Mouse (Mus musculus) megakaryocyte-erythroid progenitor cell, adult 5-6 weeks (primary cell): ENCODE data around the gene Ighmbp2. TPM values are rescaled to one million over a fixed set of nuclear protein-coding genes. Genes with fewer than 3 reads are reported as not detected.

Experiments
- ATAC-seq: replicated peaks from 2 replicates; pipeline ENCODE4 v1.8.0; 2016; ENCODE audit warnings: mild to moderate bottlenecking, inconsistent platforms; ENCODE audit not compliant: severe bottlenecking, poor library complexity, low FRiP score, low TSS enrichment
- total RNA-seq, 2 experiments: library from RNA; stranded (forward) in 1 of 2; stranded (reverse) in 1 of 2; fragments of 200-1000, 215-1000 nt in 1 of 2; fragments of >200 nt in 1 of 2; fragmentation: Nextera tagmentation in 1 of 2; gene quantifications; 2 replicates each; pipeline ENCODE4 v1.2.3; 2014 to 2017

Ighmbp2 gene
- total RNA-seq (2014; fragmentation: Nextera tagmentation) (5.5 and 8.3 TPM in 2 replicates), total RNA-seq (2017) (7.3 and 7.9 TPM in 2 replicates)

DNA sequence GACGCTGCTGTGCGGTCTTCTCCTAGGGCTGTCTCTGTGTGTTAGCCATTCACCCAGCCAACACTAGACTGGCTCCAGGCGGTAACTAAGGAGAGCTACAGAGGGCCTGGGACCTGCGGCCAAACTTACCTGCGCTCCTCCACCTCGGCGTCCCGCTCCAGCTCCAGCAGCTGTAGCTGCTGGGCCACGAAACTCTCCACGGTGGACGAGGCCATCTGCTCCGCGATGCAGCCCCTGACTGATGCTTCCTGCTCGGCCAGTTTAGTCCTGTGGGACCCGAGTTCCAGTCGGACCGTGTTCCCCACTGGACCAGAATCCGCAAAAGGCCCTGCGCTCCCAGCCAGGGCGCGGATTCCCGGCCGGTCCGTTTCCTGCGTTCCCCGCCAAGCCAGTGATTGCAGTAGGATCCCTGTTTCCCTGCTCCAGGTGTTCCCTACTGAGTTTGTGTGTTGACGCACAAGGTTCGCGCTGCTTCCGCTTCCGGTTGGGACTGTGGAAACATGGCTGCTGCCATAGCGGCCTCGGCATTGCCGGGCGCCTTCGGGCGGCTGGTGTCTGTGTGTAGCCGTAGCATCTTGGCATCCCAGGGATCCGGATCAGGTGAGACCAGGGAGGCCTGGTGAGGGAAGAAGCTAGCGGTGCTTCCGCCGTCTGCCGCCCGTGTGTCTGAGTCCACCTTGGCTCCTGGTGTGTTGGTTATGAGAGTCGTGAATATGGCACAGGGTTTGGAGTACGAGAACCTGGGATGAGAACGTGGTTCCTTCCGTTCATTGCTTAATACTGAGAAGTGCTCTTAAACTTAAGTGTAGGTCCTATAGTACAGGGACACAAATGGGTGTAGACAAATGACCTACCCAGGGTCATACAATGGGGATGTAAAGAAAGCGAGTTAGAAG lies at the start of gene Ighmbp2, which contains the start of gene Mrpl21:
Gene Ighmbp2, minus strand, starts transcription at position 446 of the 896 bp plus-strand sequence.
Gene Mrpl21, plus strand, starts transcription at position 330 of the 896 bp plus-strand sequence.
- peak; percentile 86 for ATAC-seq

- no peak for ATAC-seq
Measured at GRCm38 (mm10) chr19:3326479-3327047, 43.7 kb upstream of the Ighmbp2 start.

- no peak for ATAC-seq
Measured at GRCm38 (mm10) chr19:3325771-3326478, 43.1 kb upstream of the Ighmbp2 start.

- peak; percentile 23 for ATAC-seq
Measured at GRCm38 (mm10) chr19:3324931-3325711, 42.3 kb upstream of the Ighmbp2 start.

- ATAC-seq: peak; percentile 13; the same call in 1 of the 2 replicates
Measured at GRCm38 (mm10) chr19:3324271-3324811, 41.5 kb upstream of the Ighmbp2 start.

- ATAC-seq: no peak
Measured at GRCm38 (mm10) chr19:3323753-3324270, 41.0 kb upstream of the Ighmbp2 start.

- peak; percentile 57 for ATAC-seq
Measured at GRCm38 (mm10) chr19:3323201-3323621, 40.4 kb upstream of the Ighmbp2 start.

- ATAC-seq: peak; percentile 39
Measured at GRCm38 (mm10) chr19:3322261-3322969, 39.6 kb upstream of the Ighmbp2 start, which contains the start of gene Cpt1a. Gene Cpt1a (plus strand): TSS chr19:3322334.

DNA sequence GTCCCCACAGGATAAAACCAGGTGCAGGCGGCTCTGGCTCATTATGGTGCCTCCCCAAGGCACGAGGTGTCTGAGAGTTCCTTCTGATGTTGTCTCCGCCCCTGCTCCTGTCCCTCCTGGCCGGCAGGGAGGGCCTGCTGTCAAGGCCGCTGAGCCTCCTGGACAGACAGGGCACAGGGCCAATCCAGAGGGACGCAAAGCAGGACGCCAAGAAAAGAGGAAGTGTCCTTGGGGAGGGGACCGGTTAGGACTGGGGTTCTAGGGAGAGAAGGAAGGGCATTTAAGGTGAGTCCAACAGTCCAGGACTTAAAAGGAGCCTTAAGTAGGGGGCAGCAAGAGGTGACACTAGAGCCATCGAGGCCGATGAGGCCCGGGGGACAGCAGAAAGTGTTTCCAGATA lies 38.8 kb upstream of the Ighmbp2 start:
- no peak for ATAC-seq

GRCm38 (mm10) chr19:3320801-3321200 lies 38.0 kb upstream of the Ighmbp2 start:
- no peak for ATAC-seq

DNA sequence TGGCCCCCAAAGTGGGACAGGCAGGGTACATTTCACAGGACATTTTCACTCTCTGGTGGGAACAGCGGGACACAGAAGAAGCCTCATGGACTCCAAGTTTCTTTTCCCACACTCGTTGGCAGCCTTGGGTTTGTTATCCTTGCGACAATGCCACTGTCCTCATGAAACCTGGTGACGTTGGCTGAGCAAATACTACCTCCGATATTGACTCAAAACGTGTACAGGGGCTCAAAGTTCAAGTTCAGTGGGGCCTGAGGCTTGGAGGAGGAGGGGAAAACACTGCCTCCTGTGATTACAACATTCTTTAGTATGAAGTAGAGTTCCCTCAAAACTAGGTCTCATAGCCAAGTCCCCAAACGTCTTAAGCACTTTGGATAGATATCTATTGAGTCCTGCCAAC lies 37.3 kb upstream of the Ighmbp2 start:
- no peak for ATAC-seq

DNA sequence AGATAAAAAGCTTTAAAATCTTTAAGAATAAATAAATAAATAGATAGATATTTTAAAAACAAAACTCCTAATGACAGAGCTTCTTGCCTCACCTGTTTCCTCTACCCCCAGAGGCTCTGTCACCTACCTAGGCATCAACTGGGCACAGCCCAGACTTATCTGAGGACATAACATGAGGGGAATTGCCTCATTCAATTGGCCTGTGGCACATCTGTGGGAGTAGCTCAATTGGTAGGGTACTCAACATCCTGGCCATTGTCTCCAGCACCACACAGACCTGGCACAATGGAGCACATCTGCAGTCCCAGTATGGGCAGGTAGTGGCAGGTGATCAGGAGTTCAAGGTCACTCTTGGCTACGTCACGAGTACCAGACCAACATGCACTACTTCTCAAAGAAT lies 36.5 kb upstream of the Ighmbp2 start:
- ATAC-seq: no peak

DNA sequence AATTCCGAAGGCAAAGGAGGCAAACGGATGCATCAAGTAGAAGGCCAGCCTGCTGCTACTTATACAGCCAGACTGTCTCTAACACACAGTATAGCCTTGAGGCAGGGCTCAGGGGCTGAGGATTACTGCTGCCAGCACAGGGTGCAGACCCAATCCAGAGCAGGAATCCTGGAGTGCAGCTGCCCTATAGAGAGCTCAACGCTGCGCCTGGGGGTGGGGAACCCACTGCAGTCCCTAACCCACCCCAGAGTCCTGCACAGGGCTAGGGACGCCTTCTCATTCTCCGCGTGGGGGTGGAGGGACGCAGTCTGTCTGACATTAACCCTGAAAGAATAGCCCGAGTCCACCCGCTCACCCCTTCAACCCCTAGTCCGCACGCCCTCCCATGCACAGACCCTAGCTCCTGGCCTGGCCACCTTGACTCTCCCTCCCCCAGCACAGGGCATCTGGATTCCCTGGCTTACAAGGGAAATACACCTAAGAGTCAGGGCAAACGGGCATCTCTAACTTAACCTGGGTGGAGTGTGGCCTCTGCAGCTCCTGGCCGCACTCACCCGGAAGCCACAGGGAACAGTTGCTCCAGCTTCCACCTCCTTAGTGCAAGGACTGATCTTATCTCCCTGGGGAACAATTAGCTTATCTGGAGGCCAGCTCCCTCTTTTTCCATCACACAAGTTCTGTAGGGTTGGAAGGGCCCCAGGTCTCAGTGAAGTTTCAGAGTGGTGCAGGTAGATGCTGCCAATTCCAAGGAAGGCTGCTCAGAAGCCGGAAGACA lies 24.5 kb upstream of the Ighmbp2 start:
- ATAC-seq: no peak

- ATAC-seq: no peak
Measured at GRCm38 (mm10) chr19:3304017-3304416, 21.2 kb upstream of the Ighmbp2 start.

GRCm38 (mm10) chr19:3297775-3298174 lies 15.0 kb upstream of the Ighmbp2 start:
- ATAC-seq: no peak

- peak; percentile 19 for ATAC-seq
Measured at GRCm38 (mm10) chr19:3297034-3297433, 14.2 kb upstream of the Ighmbp2 start.

DNA sequence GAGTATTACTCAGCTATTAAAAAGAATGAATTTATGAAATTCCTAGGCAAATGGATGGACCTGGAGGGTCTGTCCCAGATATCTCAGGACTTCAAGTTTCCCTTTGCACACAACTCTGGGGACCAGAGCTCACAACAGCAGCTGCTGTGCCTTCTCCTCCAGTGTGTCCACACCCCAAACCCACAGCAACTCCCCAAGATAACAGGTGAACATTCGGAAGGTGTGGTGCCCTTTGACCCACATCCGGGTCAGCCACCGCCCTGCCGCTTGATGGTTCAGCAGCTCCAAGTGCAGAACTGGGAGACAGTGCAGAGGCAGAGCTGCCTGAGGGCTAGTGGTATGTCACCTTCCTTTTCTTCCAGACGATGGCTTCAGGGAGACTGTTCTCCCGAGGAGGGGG lies 12.4 kb upstream of the Ighmbp2 start:
- ATAC-seq: no peak
